20 mouse cellular contexts compared by ENCODE assay signal in the genomic region with DNA sequence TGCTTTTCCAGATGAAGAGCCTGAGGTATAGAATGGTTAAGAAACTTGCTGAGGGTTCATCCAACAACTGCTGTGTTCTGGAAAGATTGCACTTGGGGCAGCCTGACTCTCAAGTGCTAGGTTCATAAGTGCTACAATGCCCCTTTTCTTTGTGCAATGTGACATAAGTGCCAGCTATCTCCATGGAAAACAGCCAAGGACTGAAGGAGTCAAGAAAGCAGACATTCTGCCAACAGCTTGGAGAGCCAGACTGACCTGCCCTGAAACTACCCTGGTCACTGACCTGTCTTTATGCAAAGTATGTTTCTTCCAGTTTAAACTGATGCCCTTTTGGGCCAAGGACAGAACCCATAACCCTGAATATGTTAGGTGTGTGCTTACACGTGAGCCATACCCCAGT. TPM values are rescaled to one million over a fixed set of nuclear protein-coding genes. Genes with fewer than 3 reads are reported as not detected.
A peak's percentile ranks its signal among the peaks of the same experiment; 100 is the strongest.
DNase-seq lines count a peak whose midpoint lies in the region; ATAC-seq and TF ChIP-seq lines count a peak whose summit lies in the region.
"Had no signal": no experiment of that assay in that cellular context is flagged by ENCODE, and none has a peak within 500 bp of the region (broad histone marks: within the 10 kb centered on the region; RNA-seq: fewer than 3 reads in every experiment).

No protein-coding gene starts in this region.

- intact Hi-C loops in left cerebral cortex, postnatal 4 days (cut with DNase I), result no loop called here

- ATAC-seq in lung, embryonic 15.5 days (ENCODE audit: borderline replicate concordance, extremely low read depth, low FRiP score, low TSS enrichment), result no peak
- no peak for ATAC-seq in hindbrain, embryonic 13.5 days (ENCODE audit: low FRiP score)
- ATAC-seq: forebrain, embryonic 15.5 days; liver, postnatal 0 days had no signal

- DNase-seq in cerebellum, adult 9-11 months, result peak; percentile 45
- no peak for DNase-seq in cerebellum, adult 11 months
- peak; percentile 52 for DNase-seq in left cerebral cortex, postnatal 4 days
- DNase-seq in left cerebral cortex, adult 11 months (ENCODE audit: low spot score), result no peak
- DNase-seq in frontal cortex, postnatal 10 days (ENCODE audit: low spot score in 2 of 2), result no peak
- DNase-seq: adrenal gland, postnatal 36 days; B cell, adult 2 months; embryo, embryonic 11 days; heart, adult 11 months; liver, postnatal 0 days had no signal

- H3K9me3 ChIP-seq in lung, embryonic 15.5 days, result no peaks in the 10 kb centered on the region
- H3K9me3 ChIP-seq in hindbrain, embryonic 13.5 days, result no peaks in the 10 kb centered on the region
- H3K9me3 ChIP-seq: forebrain, embryonic 15.5 days; limb, embryonic 13.5 days had no signal

- peaks cover 18% of the 10 kb centered on the region for H3K4me1 ChIP-seq in lung, embryonic 15.5 days
- peaks cover 26% of the 10 kb centered on the region for H3K4me1 ChIP-seq in small intestine, adult 2 months (ENCODE audit: control insufficient read depth, insufficient read depth, insufficient read length, low read length)
- peaks cover 4% of the 10 kb centered on the region; the same call in 1 of the 2 replicates for H3K4me1 ChIP-seq in hindbrain, embryonic 13.5 days (replicated peaks)
- H3K4me1 ChIP-seq: forebrain, embryonic 15.5 days; limb, embryonic 13.5 days had no signal

- TF ChIP-seq CTCF in small intestine, adult 2 months (IDR thresholded peaks at IDR 0.05; ENCODE audit: extremely low read depth, insufficient read length, insufficient replicate concordance, low read depth, low read length), result no peak

- WGBS in lung, embryonic 15.5 days, result 55% methylated on average over 1 of the region's 1 CpGs
- WGBS in small intestine, adult 2 months, result 48% methylated on average over 1 of the region's 1 CpGs
- WGBS in hindbrain, embryonic 13.5 days, result 86% methylated on average over 1 of the region's 1 CpGs

- H3K4me2 ChIP-seq in lung, embryonic 15.5 days, result no peak overlapping the region
- H3K4me2 ChIP-seq in hindbrain, embryonic 13.5 days, result no peak overlapping the region
- H3K4me2 ChIP-seq: forebrain, embryonic 15.5 days; hindbrain, embryonic 14.5 days; limb, embryonic 13.5 days; midbrain, embryonic 11.5 days had no signal

- no peak overlapping the region for H3K9ac ChIP-seq in lung, embryonic 15.5 days
- no peak overlapping the region for H3K9ac ChIP-seq in hindbrain, embryonic 13.5 days
- H3K9ac ChIP-seq: forebrain, embryonic 15.5 days; hindbrain, embryonic 14.5 days; limb, embryonic 13.5 days had no signal

- H3K4me3 ChIP-seq in lung, embryonic 15.5 days, result no peak overlapping the region
- no peak overlapping the region for H3K4me3 ChIP-seq in small intestine, adult 2 months (ENCODE audit: low read depth, low read length)
- no peak overlapping the region for H3K4me3 ChIP-seq in hindbrain, embryonic 13.5 days
- H3K4me3 ChIP-seq: forebrain, embryonic 15.5 days; limb, embryonic 13.5 days had no signal

- H3K36me3 ChIP-seq in lung, embryonic 15.5 days, result no peaks in the 10 kb centered on the region
- H3K36me3 ChIP-seq in small intestine, adult 2 months (ENCODE audit: control insufficient read depth, insufficient read depth, low read length), result no peaks in the 10 kb centered on the region
- H3K36me3 ChIP-seq in hindbrain, embryonic 13.5 days, result no peaks in the 10 kb centered on the region
- H3K36me3 ChIP-seq: forebrain, embryonic 15.5 days; limb, embryonic 13.5 days had no signal

- no peak for TF ChIP-seq POLR2A in small intestine, adult 2 months (IDR thresholded peaks at IDR 0.05; ENCODE audit: low read depth, low read length)

- H3K27me3 ChIP-seq in lung, embryonic 15.5 days, result no peaks in the 10 kb centered on the region
- no peaks in the 10 kb centered on the region for H3K27me3 ChIP-seq in small intestine, adult 2 months (ENCODE audit: control insufficient read depth, insufficient read depth, low read length)
- H3K27me3 ChIP-seq in hindbrain, embryonic 13.5 days, result no peaks in the 10 kb centered on the region; the same call in 1 of the 2 replicates
- H3K27me3 ChIP-seq: forebrain, embryonic 15.5 days had no signal

- H3K27ac ChIP-seq in lung, embryonic 15.5 days, result peak overlapping the region; percentile 86
- peak overlapping the region; percentile 65; the same call in 1 of the 2 replicates for H3K27ac ChIP-seq in small intestine, adult 2 months (ENCODE audit: insufficient read depth, low read depth, low read length)
- no peak overlapping the region for H3K27ac ChIP-seq in hindbrain, embryonic 13.5 days
- H3K27ac ChIP-seq: forebrain, embryonic 15.5 days; hindbrain, embryonic 14.5 days; limb, embryonic 13.5 days; stomach, postnatal 0 days had no signal

RNA-seq across cellular contexts. Expression of a gene that starts 4.4 kb away (rescaled TPM):
- total RNA-seq in left cerebral cortex, postnatal 4 days (2021), result 100 to 1,000 TPM; 123 to 134 TPM
- 89.7 and 94.4 TPM in 2 replicates for polyA plus RNA-seq in lung, embryonic 15.5 days (2015; fragmentation: Nextera tagmentation; extraction: Ambion mirVana)
- polyA plus RNA-seq in small intestine, adult 2 months (2012; rRNA removed), result 185 and 340 TPM in 2 replicates
- 97.5 and 98.9 TPM in 2 replicates for polyA plus RNA-seq in hindbrain, embryonic 13.5 days (2015; fragmentation: Nextera tagmentation; extraction: Ambion mirVana)

RNA-seq across cellular contexts. Expression of a gene that starts 7.0 kb away (rescaled TPM):
- total RNA-seq in left cerebral cortex, postnatal 4 days (2021), result 1 to 10 TPM in 1 of 2 experiments, under 1 TPM in 1; 0.92 to 1.4 TPM
- polyA plus RNA-seq in lung, embryonic 15.5 days (2015; fragmentation: Nextera tagmentation; extraction: Ambion mirVana), result 4.1 and 5.0 TPM in 2 replicates
- 5.1 and 23.5 TPM in 2 replicates for polyA plus RNA-seq in small intestine, adult 2 months (2012; rRNA removed)
- polyA plus RNA-seq in hindbrain, embryonic 13.5 days (2015; fragmentation: Nextera tagmentation; extraction: Ambion mirVana), result 0.97 and 1.5 TPM in 2 replicates

RNA-seq across cellular contexts. Expression of a gene that starts 39.6 kb away (rescaled TPM):
- 10 to 100 TPM; 18.7 to 27.1 TPM for total RNA-seq in left cerebral cortex, postnatal 4 days (2021)
- polyA plus RNA-seq in lung, embryonic 15.5 days (2015; fragmentation: Nextera tagmentation; extraction: Ambion mirVana), result 0.14 and 0.36 TPM in 2 replicates
- polyA plus RNA-seq in small intestine, adult 2 months (2012; rRNA removed), result 0.36 and 0.51 TPM in 2 replicates
- 28.1 and 34.2 TPM in 2 replicates for polyA plus RNA-seq in hindbrain, embryonic 13.5 days (2015; fragmentation: Nextera tagmentation; extraction: Ambion mirVana)
- total RNA-seq: gastrocnemius, adult 18-20 months; neutrophil, adult 5-6 weeks had no signal
- polyA plus RNA-seq: liver, postnatal 0 days had no signal

RNA-seq across cellular contexts. Expression of a gene that starts 43.2 kb away (rescaled TPM):
- total RNA-seq in left cerebral cortex, postnatal 4 days (2021), result 10 to 100 TPM; 41.2 to 42.6 TPM
- polyA plus RNA-seq in lung, embryonic 15.5 days (2015; fragmentation: Nextera tagmentation; extraction: Ambion mirVana), result 37.3 and 40.3 TPM in 2 replicates
- polyA plus RNA-seq in small intestine, adult 2 months (2012; rRNA removed), result 23.4 and 49.6 TPM in 2 replicates
- polyA plus RNA-seq in hindbrain, embryonic 13.5 days (2015; fragmentation: Nextera tagmentation; extraction: Ambion mirVana), result 32.2 and 34.3 TPM in 2 replicates

Comparison
In these comparisons a context has a peak if more than half of its experiments do, and no peak if none do; other contexts are left out.
1. DNase-seq: peak in cerebellum, adult 9-11 months (single experiment) and left cerebral cortex, postnatal 4 days (single experiment); none in cerebellum, adult 11 months (single experiment), left cerebral cortex, adult 11 months (single experiment) and frontal cortex, postnatal 10 days (0 of 2).
2. RNA of a gene that starts 39.6 kb away (polyA plus RNA-seq): 28.1 to 34.2 TPM in hindbrain, embryonic 13.5 days; 0.36 to 0.51 TPM in small intestine, adult 2 months and 0.14 to 0.36 TPM in lung, embryonic 15.5 days; every median in the first group is over 10 times any median in the second.